Mouse (Mus musculus) layer of hippocampus, postnatal 14 days (tissue): ENCODE measurements at regions not wholly inside any gene's neighbourhood (a gene's known extent, or its start where the extent isn't known, plus 50 kb on each side); places are given as distances from the start of the nearest gene placed in this dataset.
A peak's percentile ranks its signal among the peaks of the same experiment; 100 is the strongest.
"Not testable (repeated sequence)": the region's sequence is repeated elsewhere in the genome, so short reads cannot be mapped to it uniquely, and the experiment has no call there.

ENCODE experiments used
- DNase-seq, 2 experiments: peaks; one replicate each; pipeline ENCODE4 v3.0.0; 2021 to 2022; ENCODE audit warnings: low spot score in 2 of 2, mixed read lengths in 1 of 2
- microRNA-seq, 2 experiments: library from miRNA; unstranded; fragments of <30 nt; microRNA quantifications; one replicate each; pipeline ENCODE4 v1.2.0; 2021

DNA sequence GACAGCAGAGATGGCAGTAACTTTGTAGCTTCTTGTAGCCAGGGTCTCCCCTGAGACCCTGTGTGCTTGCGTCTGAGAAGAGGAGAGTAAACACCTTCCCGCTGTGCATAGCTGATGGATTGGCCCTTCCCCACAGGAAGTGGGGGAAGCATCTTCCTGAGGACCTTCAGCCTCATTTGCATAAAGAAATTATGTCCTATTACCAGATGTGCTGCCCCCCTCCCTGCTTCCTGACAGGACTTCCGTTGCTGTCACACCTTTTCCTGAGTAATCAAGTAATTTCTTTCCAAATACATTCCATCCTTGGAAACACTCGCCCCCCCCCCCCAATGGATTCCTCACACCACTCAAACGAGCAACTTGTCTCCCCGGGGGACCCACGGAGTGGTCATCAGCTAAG, 77.5 kb upstream of the Med13l start:
- no peak for DNase-seq

DNA sequence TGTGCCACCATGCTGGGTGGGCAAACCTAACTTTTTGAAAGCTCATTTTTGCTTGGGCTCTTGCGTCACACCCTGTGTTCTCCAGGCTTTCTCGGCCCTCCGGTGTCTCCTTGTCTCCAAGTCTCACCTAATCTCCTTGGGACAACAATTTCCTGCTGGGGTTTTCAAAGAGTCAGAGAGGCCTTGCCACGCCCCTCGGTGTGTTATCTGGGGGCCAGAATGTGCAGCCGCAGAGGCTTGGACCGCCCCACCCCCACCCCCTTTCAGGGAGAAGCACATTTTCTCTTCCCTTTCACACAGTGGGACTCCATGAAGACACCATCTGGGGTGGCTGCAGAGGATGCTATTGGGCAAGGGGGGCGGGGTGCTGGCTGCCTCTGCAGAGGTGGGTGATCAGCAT, 76.9 kb upstream of the Med13l start:
- DNase-seq, result no peak

- DNase-seq, result peak; percentile 9 to 17
Observed at GRCm38 (mm10) chr5:118485191-118485590, 75.3 kb upstream of the Med13l start.

- not testable (repeated sequence) for DNase-seq
Observed at GRCm38 (mm10) chr5:118492522-118492921, 68.0 kb upstream of the Med13l start.

DNA sequence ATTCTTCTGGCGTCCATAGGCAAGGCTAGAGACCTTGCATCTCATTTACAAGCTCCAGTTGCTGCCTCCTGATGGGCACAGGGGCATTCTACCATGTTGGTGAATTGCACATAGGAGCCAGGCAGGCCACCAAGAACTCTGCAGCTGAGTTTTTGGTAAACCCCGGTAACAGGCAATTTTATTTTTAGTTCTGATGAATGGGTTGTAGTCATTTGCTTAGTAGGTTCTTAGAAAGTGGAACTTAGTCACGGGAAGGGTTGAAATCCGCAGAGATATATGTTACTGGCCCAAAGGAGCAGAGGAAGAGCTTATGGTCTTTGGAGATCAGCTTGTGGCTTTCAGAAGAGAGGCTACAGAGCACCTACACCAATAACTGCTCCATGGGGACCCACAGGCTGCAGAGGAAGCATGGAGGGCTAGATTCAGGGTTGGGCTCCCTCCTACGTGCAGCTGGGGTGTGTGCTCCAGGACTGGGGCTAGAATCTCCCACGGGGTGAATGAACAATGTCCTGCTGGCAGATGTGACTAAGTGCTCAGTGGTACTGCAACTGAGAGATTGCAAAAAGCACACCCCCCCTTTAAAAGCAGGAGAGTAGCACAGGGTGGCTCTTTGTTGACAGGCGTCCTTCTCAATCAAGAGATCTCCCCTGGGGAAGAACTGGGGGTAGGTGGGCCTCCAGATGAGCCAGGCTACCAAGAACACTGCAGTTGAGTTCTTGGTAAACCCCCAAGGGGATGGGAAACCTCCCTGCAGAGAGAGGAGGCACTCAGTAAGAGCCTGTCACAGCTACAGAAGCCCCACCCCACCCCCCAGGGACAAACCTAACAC, 65.6 kb upstream of the Med13l start:
- DNase-seq, result no peak

GRCm38 (mm10) chr5:118495478-118495760, 65.1 kb upstream of the Med13l start:
- DNase-seq, result no peak

- no peak for DNase-seq
Observed at GRCm38 (mm10) chr5:118501624-118502023, 58.9 kb upstream of the Med13l start.

GRCm38 (mm10) chr5:118502991-118503390, 57.5 kb upstream of the Med13l start:
- no peak for DNase-seq

- no peak for DNase-seq
Observed at GRCm38 (mm10) chr5:118504170-118504569, 56.3 kb upstream of the Med13l start.

- no peak for DNase-seq
Observed at GRCm38 (mm10) chr5:118504926-118505325, 55.6 kb upstream of the Med13l start.

GRCm38 (mm10) chr5:118509871-118510270, 50.6 kb upstream of the Med13l start:
- DNase-seq, result no peak

Small RNA genes lying in the stretch of these regions (microRNA-seq; reads per million reads assigned to microRNA genes)
- 0 to 0.45 reads per million in 2 experiments for gene Gm26455
